Mouse (Mus musculus) T-cell, adult 2 months (primary cell): Measurements from ENCODE around the gene Fibp.
A peak's percentile ranks its signal among the peaks of the same experiment; 100 is the strongest.
"Not testable (repeated sequence)": the region's sequence is repeated elsewhere in the genome, so short reads cannot be mapped to it uniquely, and the experiment has no call there.

Source experiments
- DNase-seq: peaks from one replicate; pipeline ENCODE4 v3.0.0; 2022; ENCODE audit warnings: low spot score

Fibp gene

DNA sequence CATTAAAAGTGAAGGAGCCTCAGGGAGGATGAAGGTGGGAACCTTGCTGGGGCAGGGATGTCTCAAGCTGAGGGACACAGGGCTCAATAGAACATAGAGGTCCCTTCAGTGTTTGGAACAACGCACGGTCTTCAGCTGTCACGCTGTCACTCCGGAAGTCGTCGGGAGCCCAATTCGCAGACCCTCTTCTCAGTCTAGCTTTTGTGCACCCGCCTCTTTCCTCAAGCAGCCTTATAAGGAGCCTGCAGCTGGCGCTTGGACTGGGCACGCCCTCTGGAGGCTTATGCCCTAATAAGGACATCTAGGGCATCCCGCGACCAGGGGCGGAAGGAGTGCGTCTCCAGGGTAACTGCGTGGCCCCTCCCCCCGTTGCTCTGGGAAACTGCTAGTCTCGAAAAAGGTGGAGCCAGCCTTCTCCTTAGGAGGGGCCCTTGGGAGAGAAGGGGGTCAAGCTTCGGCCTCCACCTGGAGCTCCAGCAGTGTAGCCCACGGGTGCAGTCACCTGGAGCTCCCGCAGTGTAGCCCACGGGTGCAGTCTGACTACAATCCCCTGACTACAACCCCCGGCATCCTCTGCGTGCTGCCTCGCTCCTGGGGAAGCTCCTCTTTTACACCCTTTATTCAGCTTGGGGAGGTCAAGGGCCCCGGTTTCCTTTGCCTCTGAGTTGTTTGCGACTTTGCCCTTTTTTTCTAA, 28.6 kb downstream of the Fibp start:
- DNase-seq = peak; percentile 96

- not testable (repeated sequence) for DNase-seq
Measured at GRCm38 (mm10) chr19:5489721-5490120, 29.3 kb downstream of the Fibp start.

- DNase-seq = peak; percentile 96
Measured at GRCm38 (mm10) chr19:5490313-5490897, 30.0 kb downstream of the Fibp start, which contains the start of gene Cfl1. Cfl1 (plus strand) TSS chr19:5490455.

DNA sequence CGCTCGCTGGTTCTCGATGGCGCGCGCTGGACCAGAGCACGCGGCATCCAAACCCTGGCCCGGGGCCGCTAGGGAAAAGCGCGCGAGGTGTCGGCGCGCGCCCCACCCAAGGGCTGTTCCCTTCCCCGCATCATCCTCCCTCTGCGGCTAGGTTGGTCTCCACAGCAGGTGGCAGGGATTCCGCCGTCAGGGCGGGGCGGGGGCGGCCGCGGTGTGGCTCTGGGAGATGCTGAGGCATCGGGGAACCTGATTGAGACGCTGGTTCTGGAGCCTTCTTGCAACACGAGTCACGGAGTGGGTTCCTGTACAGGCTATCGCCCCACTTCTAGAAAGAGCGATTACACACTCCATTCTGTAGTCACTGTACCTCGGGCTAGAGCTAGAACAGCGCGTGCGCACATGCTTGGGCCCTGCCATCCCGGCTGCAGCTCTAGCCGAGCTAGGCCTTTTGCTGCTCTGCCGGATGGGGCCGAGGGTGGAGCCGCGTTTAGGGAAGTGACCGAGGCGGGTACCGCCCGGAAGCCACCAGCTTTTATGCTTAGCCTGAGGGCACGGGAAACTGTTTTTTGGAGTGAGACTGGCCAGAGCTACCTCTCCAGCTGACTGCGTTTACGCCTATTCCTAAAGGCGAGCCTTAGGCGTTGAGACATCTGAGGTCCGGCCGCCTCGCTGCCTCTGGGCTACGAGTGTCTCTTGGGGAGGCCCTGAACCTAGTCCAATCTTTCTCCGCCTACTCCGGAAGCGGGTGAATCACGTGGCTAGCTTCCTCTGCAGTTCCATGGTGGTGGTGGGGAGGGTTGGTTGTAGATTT, 30.7 kb downstream of the Fibp start:
- DNase-seq = peak; percentile 87

GRCm38 (mm10) chr19:5492641-5493040, 32.2 kb downstream of the Fibp start:
- no peak for DNase-seq

DNA sequence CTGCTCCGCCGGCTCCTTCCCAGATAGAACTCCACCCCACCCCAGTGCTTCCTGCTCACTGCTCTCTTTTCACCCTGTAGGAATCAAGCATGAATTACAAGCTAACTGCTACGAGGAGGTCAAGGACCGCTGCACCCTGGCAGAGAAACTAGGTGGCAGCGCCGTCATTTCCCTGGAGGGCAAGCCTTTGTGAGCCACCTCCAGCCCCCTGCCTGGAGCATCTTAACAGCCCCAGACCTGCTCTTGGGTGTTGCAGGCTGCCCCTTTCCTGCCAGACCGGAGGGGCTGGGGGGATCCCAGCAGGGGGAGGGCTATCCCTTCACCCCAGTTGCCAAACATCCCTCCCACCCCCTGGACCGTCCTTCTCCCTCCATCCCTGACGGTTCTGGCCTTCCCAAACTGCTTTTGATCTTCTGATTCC, 32.9 kb downstream of the Fibp start:
- not testable (repeated sequence) for DNase-seq

GRCm38 (mm10) chr19:5494314-5494713, 33.9 kb downstream of the Fibp start:
- no peak for DNase-seq

GRCm38 (mm10) chr19:5495353-5496051, 35.1 kb downstream of the Fibp start:
- DNase-seq = no peak

- DNase-seq = no peak
Measured at GRCm38 (mm10) chr19:5496052-5496370, 35.6 kb downstream of the Fibp start.

- DNase-seq = no peak
Measured at GRCm38 (mm10) chr19:5500330-5500875, 40.0 kb downstream of the Fibp start.

GRCm38 (mm10) chr19:5503687-5504086, 43.3 kb downstream of the Fibp start, which contains the start of gene 1700020D05Rik:
1700020D05Rik (minus strand) TSS chr19:5503787.
- no peak for DNase-seq

DNA sequence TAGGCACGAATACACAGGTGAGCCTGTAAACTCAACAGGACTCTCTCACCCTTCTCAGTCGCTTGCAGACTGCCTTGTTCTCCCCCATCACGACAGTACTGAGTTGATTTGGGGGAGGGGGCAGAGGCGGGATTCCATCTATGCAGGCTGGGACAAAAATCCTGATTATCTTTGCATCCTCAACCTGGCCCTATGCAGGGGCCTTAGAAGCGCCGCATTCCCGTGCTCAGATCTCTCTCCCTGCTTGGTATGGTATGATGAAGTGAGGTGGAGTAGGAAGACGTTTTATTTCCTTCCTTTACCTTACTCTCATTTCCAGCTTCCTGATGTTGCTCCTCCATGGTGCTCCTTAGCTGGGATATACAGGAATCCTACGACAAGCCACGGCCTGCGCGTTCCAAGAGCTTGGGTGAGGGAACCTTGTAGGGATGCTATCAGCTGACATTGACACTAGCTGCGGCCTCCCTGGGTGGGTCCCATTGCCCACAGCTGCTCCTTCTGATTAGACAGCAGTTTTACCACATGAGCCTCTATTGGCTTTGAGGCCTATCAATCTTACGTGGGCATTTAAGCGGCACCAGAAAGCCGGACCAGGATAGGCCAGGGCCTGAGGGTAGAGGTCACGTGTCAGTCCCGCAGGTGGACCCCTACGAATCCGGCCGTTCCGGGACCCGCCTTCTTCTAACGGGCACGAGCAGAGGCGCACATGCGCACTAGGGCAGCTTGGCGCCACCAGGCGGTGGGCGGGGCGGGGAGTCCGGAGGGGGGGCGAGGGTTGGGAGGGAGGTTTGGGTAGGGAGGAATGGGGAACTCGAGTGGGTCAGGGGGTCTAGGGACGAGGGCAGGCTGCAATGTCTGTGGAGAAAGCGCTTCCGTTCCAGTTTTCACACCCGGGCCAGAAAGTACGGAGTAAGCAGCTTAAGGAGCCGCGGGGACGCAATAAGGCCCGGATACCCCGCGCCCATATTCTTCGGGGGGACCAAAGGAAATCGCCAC, 49.9 kb downstream of the Fibp start, which contains the start of gene Snx32:
Gene Snx32 (minus strand): TSS at position 508 of the 996 bp plus-strand sequence.
- peak; percentile 93 for DNase-seq

DNA sequence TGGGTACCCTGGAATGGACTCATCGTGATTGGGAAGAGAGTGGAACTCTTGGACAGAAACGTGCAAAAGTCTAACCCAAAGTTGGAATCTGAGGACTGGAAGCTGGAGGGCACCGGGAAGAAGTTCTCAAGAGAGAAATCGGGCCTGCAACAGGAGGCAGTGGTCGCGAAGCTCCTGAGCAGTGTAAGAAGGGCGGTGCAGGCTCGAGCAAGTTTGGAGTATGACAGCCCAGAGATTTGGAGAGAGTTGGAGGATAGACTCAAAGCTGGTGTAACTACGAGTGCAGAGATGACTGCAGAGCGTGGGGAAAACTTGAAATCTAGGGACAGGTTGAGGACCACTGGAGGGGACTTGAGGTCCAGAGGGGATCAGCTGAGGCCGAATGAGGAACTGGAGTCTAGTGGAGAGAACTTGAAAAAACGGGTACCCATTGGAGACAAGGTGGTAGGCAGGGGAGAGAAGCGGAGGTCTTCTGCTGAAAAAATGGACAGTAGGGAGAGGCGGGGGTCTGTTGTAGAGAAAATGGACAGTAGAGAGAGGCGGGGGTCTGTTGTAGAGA, 50.7 kb downstream of the Fibp start:
- no peak for DNase-seq

DNA sequence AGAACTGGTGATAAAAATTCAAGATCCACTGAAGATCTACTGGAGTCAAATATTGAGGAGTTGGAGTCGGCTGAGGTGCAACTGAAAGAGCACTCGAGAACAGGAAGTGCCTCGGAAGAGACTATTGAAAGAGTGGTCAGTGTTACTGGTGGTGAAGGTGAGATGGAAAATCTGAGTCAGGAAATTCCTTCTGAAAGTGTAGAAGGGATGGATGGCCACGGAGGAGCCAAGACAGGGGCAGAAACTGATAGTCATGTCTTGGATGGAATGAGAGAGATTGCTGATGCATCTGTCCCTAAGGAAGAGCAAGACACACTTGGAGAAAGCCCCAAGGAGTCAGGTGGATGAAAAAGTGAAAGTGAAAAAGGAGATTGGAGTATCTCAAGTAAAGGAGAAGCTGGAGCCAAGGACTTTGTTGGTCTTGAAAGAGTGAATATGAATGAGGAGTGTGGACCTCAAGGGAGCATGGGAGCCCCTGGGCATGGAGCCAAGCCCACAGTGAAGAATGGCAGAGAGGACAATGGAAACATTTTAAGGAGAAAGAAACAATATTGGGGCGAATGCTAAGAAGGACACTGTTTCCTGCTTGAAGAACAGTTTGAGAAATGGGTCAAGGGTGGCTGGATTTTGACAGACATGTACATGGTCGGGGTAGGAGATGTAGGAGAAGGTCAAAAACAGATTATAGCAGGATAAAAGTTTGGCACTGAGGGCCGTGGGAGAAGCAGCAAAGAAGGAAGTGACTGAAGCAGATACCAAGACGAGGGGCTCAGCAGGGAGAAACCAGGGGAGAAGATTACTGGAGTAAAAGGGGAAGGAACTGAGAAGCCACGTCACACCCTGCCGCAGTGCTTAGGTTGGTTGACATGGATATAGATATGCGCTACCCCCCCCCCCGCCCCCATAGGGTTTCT, 51.9 kb downstream of the Fibp start:
- no peak for DNase-seq

DNA sequence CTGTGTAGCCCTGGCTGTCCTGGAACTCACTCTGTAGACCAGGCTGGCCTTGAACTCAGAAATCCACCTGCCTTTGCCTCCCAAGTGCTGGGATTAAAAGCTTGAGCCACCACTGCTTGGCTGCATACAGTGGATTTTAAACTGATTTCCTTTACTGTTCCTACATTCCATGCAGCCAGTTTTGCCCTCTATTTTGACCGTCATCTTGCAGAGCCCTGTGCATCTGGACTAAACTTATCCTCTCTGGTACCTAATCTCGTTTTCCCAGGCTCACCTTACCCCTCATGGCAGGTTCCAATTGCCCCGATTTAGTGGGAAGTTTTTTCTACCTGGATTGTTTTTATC, 52.6 kb downstream of the Fibp start:
- DNase-seq = no peak
